In genomic region chr2:163838043-163838442, GRCm38 (mm10) we compare ENCODE assay signal across 9 mouse cellular contexts. TPM values are rescaled to one million over a fixed set of nuclear protein-coding genes. Genes with fewer than 3 reads are reported as not detected.
DNase-seq lines count a peak whose midpoint lies in the region; ATAC-seq and TF ChIP-seq lines count a peak whose summit lies in the region.
"Had no signal": no experiment of that assay in that cellular context is flagged by ENCODE, and none has a peak within 500 bp of the region (broad histone marks: within the 10 kb centered on the region; RNA-seq: fewer than 3 reads in every experiment).

No protein-coding gene starts in this region.

- H3K27me3 ChIP-seq in forebrain, embryonic 10.5 days (ENCODE audit: poor library complexity, severe bottlenecking): peaks cover 7% of the 10 kb centered on the region; the same call in 1 of the 2 replicates
- H3K27me3 ChIP-seq in forebrain, embryonic 12.5 days: peaks cover 12% of the 10 kb centered on the region; the same call in 1 of the 2 replicates
- H3K27me3 ChIP-seq in forebrain, postnatal 0 days (ENCODE audit: insufficient read depth, low read length): no peaks in the 10 kb centered on the region
- H3K27me3 ChIP-seq in hindbrain, postnatal 0 days (ENCODE audit: insufficient read depth, low read length): no peaks in the 10 kb centered on the region
- H3K27me3 ChIP-seq in midbrain, embryonic 11.5 days (ENCODE audit: control insufficient read depth, insufficient read depth, low read length): no peaks in the 10 kb centered on the region
- H3K27me3 ChIP-seq: neural tube, embryonic 12.5 days had no signal

- no peak overlapping the region for H3K4me3 ChIP-seq in forebrain, embryonic 10.5 days
- no peak overlapping the region for H3K4me3 ChIP-seq in forebrain, embryonic 12.5 days (replicated peaks)
- H3K4me3 ChIP-seq in forebrain, postnatal 0 days (ENCODE audit: low read depth, low read length): no peak overlapping the region
- no peak overlapping the region for H3K4me3 ChIP-seq in hindbrain, postnatal 0 days (ENCODE audit: low read length)
- no peak overlapping the region for H3K4me3 ChIP-seq in midbrain, embryonic 11.5 days (ENCODE audit: low read depth, low read length)
- H3K4me3 ChIP-seq: neural tube, embryonic 12.5 days had no signal

- 36% methylated on average over 9 of the region's 9 CpGs for WGBS in forebrain, embryonic 10.5 days
- 26% methylated on average over 9 of the region's 9 CpGs for WGBS in forebrain, embryonic 12.5 days
- 18% methylated on average over 9 of the region's 9 CpGs for WGBS in forebrain, postnatal 0 days
- WGBS in hindbrain, postnatal 0 days: 25% methylated on average over 9 of the region's 9 CpGs
- WGBS in midbrain, embryonic 11.5 days: 41% methylated on average over 9 of the region's 9 CpGs

- H3K36me3 ChIP-seq in forebrain, embryonic 10.5 days (replicated peaks): no peaks in the 10 kb centered on the region
- H3K36me3 ChIP-seq in forebrain, embryonic 12.5 days (replicated peaks): no peaks in the 10 kb centered on the region
- no peaks in the 10 kb centered on the region for H3K36me3 ChIP-seq in forebrain, postnatal 0 days (ENCODE audit: insufficient read depth)
- H3K36me3 ChIP-seq in hindbrain, postnatal 0 days (ENCODE audit: insufficient read depth, low read length): no peaks in the 10 kb centered on the region
- no peaks in the 10 kb centered on the region for H3K36me3 ChIP-seq in midbrain, embryonic 11.5 days (ENCODE audit: control insufficient read depth, insufficient read depth, low read length)
- H3K36me3 ChIP-seq: neural tube, embryonic 12.5 days had no signal

- TF ChIP-seq CTCF in forebrain, postnatal 0 days (IDR thresholded peaks at IDR 0.05; ENCODE audit: low read depth): peak; percentile 99
- peak; percentile 98 for TF ChIP-seq CTCF in hindbrain, postnatal 0 days (IDR thresholded peaks at IDR 0.05; ENCODE audit: low read depth)

- no peak overlapping the region for H3K4me2 ChIP-seq in forebrain, embryonic 12.5 days
- no peak overlapping the region for H3K4me2 ChIP-seq in forebrain, postnatal 0 days (ENCODE audit: low read depth)
- no peak overlapping the region for H3K4me2 ChIP-seq in hindbrain, postnatal 0 days (ENCODE audit: low read depth, low read length)
- H3K4me2 ChIP-seq in midbrain, embryonic 11.5 days: no peak overlapping the region
- H3K4me2 ChIP-seq: neural tube, embryonic 12.5 days had no signal

- no peak overlapping the region for H3K27ac ChIP-seq in forebrain, embryonic 10.5 days
- H3K27ac ChIP-seq in forebrain, embryonic 12.5 days: no peak overlapping the region
- no peak overlapping the region for H3K27ac ChIP-seq in forebrain, postnatal 0 days (ENCODE audit: low read depth, low read length)
- no peak overlapping the region for H3K27ac ChIP-seq in hindbrain, postnatal 0 days
- H3K27ac ChIP-seq in midbrain, embryonic 11.5 days (ENCODE audit: low read depth, low read length): no peak overlapping the region
- H3K27ac ChIP-seq: neural tube, embryonic 12.5 days had no signal

- H3K9ac ChIP-seq in forebrain, embryonic 12.5 days: no peak overlapping the region
- no peak overlapping the region for H3K9ac ChIP-seq in forebrain, postnatal 0 days
- H3K9ac ChIP-seq in hindbrain, postnatal 0 days (replicated peaks; ENCODE audit: low read length): no peak overlapping the region
- no peak overlapping the region for H3K9ac ChIP-seq in midbrain, embryonic 11.5 days (ENCODE audit: low read length)
- H3K9ac ChIP-seq: neural tube, embryonic 12.5 days had no signal

- DNase-seq in forebrain, embryonic 10.5 days (ENCODE audit: extremely low spot score, low spot score): peak; percentile 74
- peak; percentile 48 for DNase-seq in c-Kit-positive CD71-positive TER-119-negative erythroid progenitor cells, embryonic 14.5 days (ENCODE audit: low read depth)
- peak; percentile 89 for DNase-seq in forebrain, postnatal 0 days
- peak; percentile 93 for DNase-seq in hindbrain, postnatal 0 days (ENCODE audit: low spot score)
- peak; percentile 23 to 84 for DNase-seq in left cerebral cortex, adult 9 months (ENCODE audit: low spot score in 2 of 2)
- peak; percentile 93 for DNase-seq in midbrain, embryonic 11.5 days (ENCODE audit: low spot score, missing footprints)
- DNase-seq in skeletal muscle tissue, adult 2 months (ENCODE audit: low read depth, low spot score): peak; percentile 70

- H3K4me1 ChIP-seq in forebrain, embryonic 10.5 days: 0 out of 2 replicates have a peak, but pooled peaks cover 2% of the 10 kb centered on the region
- no peaks in the 10 kb centered on the region for H3K4me1 ChIP-seq in forebrain, embryonic 12.5 days
- no peaks in the 10 kb centered on the region for H3K4me1 ChIP-seq in forebrain, postnatal 0 days (ENCODE audit: insufficient read depth)
- no peaks in the 10 kb centered on the region for H3K4me1 ChIP-seq in hindbrain, postnatal 0 days (ENCODE audit: insufficient read depth, low read length)
- no peaks in the 10 kb centered on the region for H3K4me1 ChIP-seq in midbrain, embryonic 11.5 days (ENCODE audit: control insufficient read depth, insufficient read depth, low read length)
- H3K4me1 ChIP-seq: neural tube, embryonic 12.5 days had no signal

- no peak for ATAC-seq in forebrain, embryonic 12.5 days (ENCODE audit: low FRiP score)
- peak; percentile 76 for ATAC-seq in forebrain, postnatal 0 days
- peak; percentile 64 for ATAC-seq in hindbrain, postnatal 0 days
- 0 out of 2 replicates have a peak, but pooled peaks have one; percentile 61 for ATAC-seq in midbrain, embryonic 11.5 days (ENCODE audit: low FRiP score)

- no peaks in the 10 kb centered on the region for H3K9me3 ChIP-seq in forebrain, embryonic 10.5 days
- H3K9me3 ChIP-seq in forebrain, embryonic 12.5 days: no peaks in the 10 kb centered on the region
- no peaks in the 10 kb centered on the region for H3K9me3 ChIP-seq in forebrain, postnatal 0 days (ENCODE audit: low read length)
- no peaks in the 10 kb centered on the region for H3K9me3 ChIP-seq in hindbrain, postnatal 0 days (ENCODE audit: low read length)
- no peaks in the 10 kb centered on the region for H3K9me3 ChIP-seq in midbrain, embryonic 11.5 days (ENCODE audit: control insufficient read depth, low read length)
- H3K9me3 ChIP-seq: neural tube, embryonic 12.5 days had no signal

RNA-seq across cellular contexts. Expression of gene Kcnk15, which starts 15.4 kb away (rescaled TPM):
- not detected in 2 replicates for polyA plus RNA-seq in forebrain, embryonic 10.5 days (2016; fragmentation: Nextera tagmentation; extraction: Ambion mirVana)
- not detected in 2 replicates for polyA plus RNA-seq in forebrain, embryonic 12.5 days (2016; fragmentation: Nextera tagmentation; extraction: Ambion mirVana)
- 0.19 TPM in 1 of 2 replicates, not detected in the other for total RNA-seq in forebrain, postnatal 0 days (2014; rRNA removed)
- 0.15 TPM in 1 of 2 replicates, not detected in the other for polyA plus RNA-seq in forebrain, postnatal 0 days (2015; fragmentation: Nextera tagmentation; extraction: Ambion mirVana)
- 0.58 and 2.4 TPM in 2 replicates for total RNA-seq in hindbrain, postnatal 0 days (2014; rRNA removed)
- polyA plus RNA-seq in hindbrain, postnatal 0 days (2015; fragmentation: Nextera tagmentation; extraction: Ambion mirVana): 0.23 and 0.40 TPM in 2 replicates
- not detected in 2 replicates for polyA plus RNA-seq in midbrain, embryonic 11.5 days (2014; fragmentation: Nextera tagmentation; extraction: Ambion mirVana)

RNA-seq across cellular contexts. Expression of gene Ccn5, which starts 17.4 kb away (rescaled TPM):
- 0.29 and 0.34 TPM in 2 replicates for polyA plus RNA-seq in forebrain, embryonic 10.5 days (2016; fragmentation: Nextera tagmentation; extraction: Ambion mirVana)
- 0.15 and 0.28 TPM in 2 replicates for polyA plus RNA-seq in forebrain, embryonic 12.5 days (2016; fragmentation: Nextera tagmentation; extraction: Ambion mirVana)
- not detected in 2 replicates for total RNA-seq in forebrain, postnatal 0 days (2014; rRNA removed)
- polyA plus RNA-seq in forebrain, postnatal 0 days (2015; fragmentation: Nextera tagmentation; extraction: Ambion mirVana): 0.31 and 0.43 TPM in 2 replicates
- 0.58 TPM in 1 of 2 replicates, not detected in the other for total RNA-seq in hindbrain, postnatal 0 days (2014; rRNA removed)
- polyA plus RNA-seq in hindbrain, postnatal 0 days (2015; fragmentation: Nextera tagmentation; extraction: Ambion mirVana): 0.20 and 0.33 TPM in 2 replicates
- 0.40 and 0.54 TPM in 2 replicates for polyA plus RNA-seq in midbrain, embryonic 11.5 days (2014; fragmentation: Nextera tagmentation; extraction: Ambion mirVana)
